Mouse (Mus musculus) frontal cortex, adult (tissue): ENCODE measurements around the gene Fscn2.

ENCODE experiments used
- ATAC-seq: cut with Nextera tagmentation; 2 replicates; pipeline ENCODE4 v1.9.2; 2017; ENCODE audit warnings: mild to moderate bottlenecking, moderate library complexity, mixed read lengths; ENCODE audit not compliant: low TSS enrichment

The Fscn2 gene

GRCm38 (mm10) chr11:120359391-120359790 lies 1.9 kb upstream of the Fscn2 start:
- no peak for ATAC-seq

- no peak for ATAC-seq
These were observed 1.3 kb upstream of the Fscn2 start for GRCm38 (mm10) chr11:120360062-120360461.

GRCm38 (mm10) chr11:120360755-120361154 lies 579 bp upstream of the Fscn2 start:
- ATAC-seq, result no peak

DNA sequence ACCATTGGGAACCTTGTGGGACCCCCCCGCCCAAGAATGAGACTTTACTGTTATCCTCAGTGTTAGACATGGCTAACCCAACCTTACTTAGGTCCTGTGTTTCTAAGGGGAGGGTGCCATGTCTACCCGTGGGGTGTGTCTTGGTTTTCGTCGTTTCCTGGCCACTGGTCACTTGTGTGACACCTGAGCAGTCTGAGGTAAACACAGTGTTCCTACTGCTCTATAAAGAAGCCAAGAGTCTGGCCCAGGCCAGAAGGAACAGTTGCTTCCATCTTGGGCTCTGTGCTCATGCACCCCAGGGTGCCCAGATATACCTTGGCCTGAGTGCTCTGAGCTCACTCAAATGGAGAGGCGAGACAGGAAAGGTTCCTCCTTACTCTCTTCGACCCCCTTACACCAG lies 1.6 kb downstream of the Fscn2 start:
- no peak for ATAC-seq

DNA sequence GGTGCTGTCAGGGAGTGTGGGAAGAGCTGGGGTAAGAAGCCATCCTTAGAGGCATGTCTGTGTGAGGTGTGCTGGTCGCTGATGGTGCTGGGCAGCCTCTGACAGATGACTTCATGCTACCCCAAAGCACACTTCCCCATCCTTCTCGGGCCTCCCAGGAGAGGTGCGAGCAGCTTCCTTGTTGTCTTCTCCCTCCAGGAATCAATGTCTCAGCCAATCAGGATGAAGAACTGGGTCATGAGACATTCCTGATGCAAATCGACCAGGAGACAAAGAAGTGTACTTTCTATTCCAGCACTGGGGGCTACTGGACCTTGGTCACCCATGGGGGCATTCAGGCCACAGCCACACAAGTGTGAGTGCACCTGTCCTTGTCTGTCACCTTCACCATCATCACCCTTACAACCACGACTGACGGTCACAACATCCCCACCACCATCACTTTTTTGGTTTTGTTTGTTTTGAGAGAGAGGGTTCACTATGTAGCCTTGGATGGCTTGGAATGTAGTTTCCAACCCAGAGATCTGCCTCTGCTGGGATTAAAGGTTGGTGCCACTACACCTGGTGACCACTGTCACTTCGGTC lies 5.2 kb downstream of the Fscn2 start:
- no peak for ATAC-seq

DNA sequence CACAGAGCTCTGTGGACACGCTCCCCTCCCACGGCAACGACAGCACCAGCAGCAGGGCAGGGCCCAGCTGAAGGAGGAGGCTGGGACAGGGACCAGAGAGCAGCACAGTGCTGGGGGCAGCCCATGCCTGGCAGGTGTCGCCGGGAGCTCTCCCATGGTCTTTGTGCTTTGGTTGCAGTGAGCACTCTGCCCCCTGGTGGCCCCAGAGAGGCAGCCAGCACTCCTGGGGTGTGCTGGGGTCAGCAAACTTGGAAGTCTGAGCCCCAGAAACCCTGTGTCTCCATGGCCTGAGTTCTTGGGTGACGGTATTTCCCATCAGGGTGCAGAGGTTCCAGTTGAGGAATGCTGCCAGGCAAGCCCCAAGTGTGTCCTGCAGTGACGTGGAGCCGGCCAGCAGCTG lies 8.3 kb downstream of the Fscn2 start:
- peak; percentile 50; the same call in 1 of the 2 replicates for ATAC-seq

GRCm38 (mm10) chr11:120373025-120373424 lies 11.7 kb downstream of the Fscn2 start:
- no peak for ATAC-seq

DNA sequence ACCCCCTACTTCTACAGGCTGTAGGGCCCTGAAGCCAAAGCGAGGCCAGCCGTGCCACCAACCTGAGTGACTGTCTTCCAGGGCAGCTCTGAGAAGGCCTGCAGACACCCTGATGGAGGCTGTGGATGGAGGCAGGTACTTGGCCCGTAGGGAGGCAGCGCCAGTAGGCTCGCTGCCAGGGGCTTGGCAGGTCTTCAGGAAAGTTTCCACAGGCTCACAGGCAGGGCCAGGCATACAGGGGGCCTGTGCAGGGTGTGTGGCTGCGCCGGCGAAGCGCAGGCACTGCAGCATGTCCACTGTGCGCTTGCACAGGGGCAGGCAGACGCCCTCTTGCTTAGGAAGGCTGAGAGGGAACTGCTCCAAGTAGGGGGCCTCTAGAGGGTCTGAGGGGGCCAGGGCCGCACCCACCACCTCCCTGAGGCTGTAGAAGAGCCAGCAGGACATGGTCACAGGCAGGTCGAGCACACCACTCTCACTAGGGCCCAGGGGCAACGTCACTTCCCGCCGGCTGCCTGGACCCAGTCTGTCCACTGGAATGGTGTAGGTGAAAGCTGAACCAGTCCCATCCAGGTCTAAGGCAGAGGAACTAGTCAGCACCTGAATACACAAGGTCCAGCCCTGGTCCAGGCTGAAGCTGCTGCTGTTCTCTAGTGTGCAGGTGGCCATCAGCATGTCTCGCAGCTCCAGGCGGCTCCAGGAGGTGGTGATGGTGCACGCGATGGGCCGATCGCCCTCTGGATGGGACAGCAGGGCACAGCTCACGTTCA lies 12.7 kb downstream of the Fscn2 start:
- no peak for ATAC-seq

DNA sequence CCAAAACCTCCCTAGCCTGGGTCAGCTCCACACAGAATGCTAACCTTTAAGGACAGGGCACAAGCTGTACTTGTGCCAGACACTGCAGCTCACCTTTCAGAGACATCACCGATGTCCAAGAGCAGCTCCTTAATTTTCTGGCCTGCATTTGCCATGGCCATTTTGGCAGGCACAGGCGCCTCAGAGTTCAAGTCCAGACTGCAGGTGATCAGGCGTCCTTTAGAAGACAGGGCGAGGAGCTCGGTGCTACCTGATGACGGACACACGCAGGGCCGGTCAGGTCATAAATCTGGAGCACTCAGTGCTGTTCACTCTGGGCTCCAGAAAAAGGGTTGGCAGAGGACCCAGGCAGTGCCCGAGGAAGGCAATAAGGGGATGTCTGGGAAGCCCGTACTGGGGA lies 14.0 kb downstream of the Fscn2 start:
- ATAC-seq, result no peak

DNA sequence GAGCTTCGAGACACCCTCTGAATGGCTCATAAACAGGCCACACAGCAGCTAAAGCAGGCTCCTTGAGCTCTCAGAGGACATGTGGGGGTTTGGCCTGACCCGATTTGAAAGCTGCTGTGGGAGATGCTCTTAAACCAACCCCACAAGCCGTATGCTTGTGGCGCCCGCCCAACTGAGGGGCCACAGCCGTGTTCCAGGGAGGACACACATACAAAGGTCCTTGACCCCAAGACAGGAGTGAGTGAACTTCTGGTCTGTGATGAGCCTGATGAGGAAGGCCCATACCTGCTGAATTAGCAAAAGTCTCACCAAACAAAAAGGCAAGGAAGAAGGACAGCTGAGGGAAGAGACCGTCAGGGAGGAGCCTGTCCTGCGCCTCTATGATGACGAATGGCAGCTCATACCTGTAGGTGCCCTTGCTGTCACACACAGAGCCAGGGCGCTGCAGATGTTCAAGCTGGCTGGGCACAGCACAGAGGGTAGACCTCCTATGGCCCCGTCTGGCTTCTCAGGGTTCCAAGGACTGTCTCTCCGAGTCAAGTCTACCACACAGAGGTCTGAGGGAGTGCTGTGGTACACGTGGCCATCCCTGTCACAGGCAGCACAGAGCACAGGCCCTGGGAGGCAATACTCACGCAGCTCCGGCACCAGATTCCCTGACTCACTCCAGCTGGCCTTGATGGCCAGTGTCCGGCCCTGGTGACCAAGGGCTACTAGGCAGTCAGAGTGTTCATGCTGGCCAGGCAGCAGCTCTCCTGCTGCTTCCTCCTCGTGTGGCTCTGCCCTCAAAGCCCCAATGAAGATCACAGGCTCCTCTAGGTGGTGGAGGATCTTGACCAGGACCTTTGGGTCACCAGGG lies 15.2 kb downstream of the Fscn2 start:
- no peak for ATAC-seq

GRCm38 (mm10) chr11:120377337-120377736 lies 16.0 kb downstream of the Fscn2 start:
- ATAC-seq, result no peak

- 0 out of 2 replicates have a peak, but pooled peaks have one; percentile 2 for ATAC-seq
These were observed 16.8 kb downstream of the Fscn2 start for GRCm38 (mm10) chr11:120378031-120378610.

GRCm38 (mm10) chr11:120378611-120379540 lies 17.5 kb downstream of the Fscn2 start, which contains the start of gene Faap100:
Gene Faap100 (minus strand): TSS chr11:120378764.
- ATAC-seq, result peak; percentile 35

- no peak for ATAC-seq
These were observed 18.9 kb downstream of the Fscn2 start for GRCm38 (mm10) chr11:120380271-120380670.

- no peak for ATAC-seq
These were observed 19.8 kb downstream of the Fscn2 start for GRCm38 (mm10) chr11:120381157-120381556.

- ATAC-seq, result peak; percentile 45; the same call in 1 of the 2 replicates
These were observed 21.2 kb downstream of the Fscn2 start for GRCm38 (mm10) chr11:120382509-120382908.

DNA sequence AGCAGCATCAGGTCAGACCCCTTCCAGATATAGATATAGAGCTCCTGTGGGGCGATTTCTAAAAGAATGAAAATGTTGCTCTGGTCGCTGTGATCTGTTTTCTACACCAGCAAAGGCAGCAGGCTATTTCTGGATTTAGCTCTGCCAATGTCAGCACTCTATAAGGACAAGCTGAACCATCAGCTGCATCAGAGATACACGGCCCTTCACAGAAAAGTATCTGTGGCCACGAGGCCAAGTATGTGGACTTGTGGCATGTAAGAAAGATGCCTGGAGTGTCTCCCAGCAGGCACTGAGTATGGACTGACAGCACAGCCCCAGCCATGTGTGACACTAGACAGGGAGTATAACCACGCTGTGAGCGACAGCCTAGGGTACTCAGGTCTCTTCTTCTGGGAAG lies 25.3 kb downstream of the Fscn2 start:
- ATAC-seq, result no peak

- ATAC-seq, result no peak
These were observed 25.8 kb downstream of the Fscn2 start for GRCm38 (mm10) chr11:120387157-120387556.

GRCm38 (mm10) chr11:120388580-120388979 lies 27.2 kb downstream of the Fscn2 start:
- no peak for ATAC-seq

GRCm38 (mm10) chr11:120395661-120396060 lies 34.3 kb downstream of the Fscn2 start:
- ATAC-seq, result no peak

- ATAC-seq, result no peak
These were observed 36.3 kb downstream of the Fscn2 start for GRCm38 (mm10) chr11:120397602-120398001.
